13 mouse cellular contexts compared by ENCODE assay signal in the genomic region with DNA sequence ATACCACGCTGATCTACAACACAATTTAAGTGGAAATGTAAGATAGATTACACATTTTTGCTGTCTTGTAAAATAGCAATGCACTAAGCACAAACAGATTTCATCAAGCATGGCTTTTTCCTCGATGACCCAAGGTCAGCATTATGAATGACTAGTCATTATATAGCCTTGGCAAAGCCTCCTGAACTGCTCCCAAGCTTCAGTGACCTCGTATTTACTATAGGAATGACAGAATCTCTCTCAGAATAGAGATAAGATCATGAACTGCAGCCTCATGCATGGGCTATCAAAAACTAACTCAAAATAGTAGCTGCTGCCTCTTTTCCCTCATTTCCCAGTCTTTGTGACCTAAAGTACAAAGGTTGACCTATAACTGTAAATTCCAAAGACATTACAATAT.
"Had no signal": no experiment of that assay in that cellular context is flagged by ENCODE, and none has a peak within 500 bp of the region (broad histone marks: within the 10 kb centered on the region; RNA-seq: fewer than 3 reads in every experiment).

No protein-coding gene starts in this region.

- H3K36me3 ChIP-seq: limb, embryonic 15.5 days; liver, embryonic 12.5 days; midbrain, embryonic 10.5 days; neural tube, embryonic 12.5 days had no signal

- H3K9me3 ChIP-seq: limb, embryonic 15.5 days; liver, embryonic 12.5 days; midbrain, embryonic 10.5 days; neural tube, embryonic 12.5 days had no signal

- H3K9ac ChIP-seq: limb, embryonic 15.5 days; liver, embryonic 12.5 days; neural tube, embryonic 12.5 days had no signal

- H3K4me3 ChIP-seq: limb, embryonic 15.5 days; liver, embryonic 12.5 days; midbrain, embryonic 10.5 days; myocyte; neural tube, embryonic 12.5 days had no signal

- H3K4me2 ChIP-seq: limb, embryonic 15.5 days; liver, embryonic 12.5 days; neural tube, embryonic 12.5 days had no signal

- H3K27me3 ChIP-seq: limb, embryonic 15.5 days; liver, embryonic 12.5 days; neural tube, embryonic 12.5 days had no signal

- H3K27ac ChIP-seq: limb, embryonic 15.5 days; liver, embryonic 12.5 days; midbrain, embryonic 10.5 days; neural tube, embryonic 12.5 days had no signal

- ATAC-seq: inflammation-experienced regulatory T-cells, adult 6 months; liver, embryonic 12.5 days had no signal

- DNase-seq: layer of hippocampus, adult 9-11 months; layer of hippocampus, postnatal 36 days; lung, postnatal 4 days; right cerebral cortex, postnatal 4 days; spleen, adult 18-20 months; thymus, adult 18-20 months; thymus, postnatal 14 days had no signal

- H3K4me1 ChIP-seq: liver, embryonic 12.5 days; neural tube, embryonic 12.5 days had no signal
